ENCODE assay signal across 24 mouse cellular contexts in genomic region chr11:52566026-52566425, GRCm38 (mm10).
DNase-seq lines count a peak whose midpoint lies in the region; ATAC-seq lines count a peak whose summit lies in the region.
"Had no signal": no experiment of that assay in that cellular context is flagged by ENCODE, and none has a peak within 500 bp of the region (broad histone marks: within the 10 kb centered on the region; RNA-seq: fewer than 3 reads in every experiment).

No protein-coding gene starts in this region.

- ATAC-seq in hindbrain, embryonic 16.5 days, result no peak
- ATAC-seq: forebrain, embryonic 16.5 days had no signal

- H3K9me3 ChIP-seq in heart, embryonic 10.5 days, result no peaks in the 10 kb centered on the region
- no peaks in the 10 kb centered on the region for H3K9me3 ChIP-seq in hindbrain, embryonic 10.5 days
- H3K9me3 ChIP-seq in hindbrain, embryonic 16.5 days (ENCODE audit: control insufficient read depth, low read length), result no peaks in the 10 kb centered on the region
- H3K9me3 ChIP-seq: embryonic facial prominence, embryonic 15.5 days; hindbrain, embryonic 15.5 days; intestine, embryonic 15.5 days; liver, embryonic 13.5 days; midbrain, embryonic 12.5 days had no signal

- WGBS in heart, embryonic 10.5 days, result 62% methylated on average over 9 of the region's 9 CpGs
- WGBS in hindbrain, embryonic 10.5 days, result 77% methylated on average over 9 of the region's 9 CpGs
- 79% methylated on average over 9 of the region's 9 CpGs for WGBS in hindbrain, embryonic 16.5 days

- no peak for DNase-seq in heart, embryonic 10.5 days (ENCODE audit: low spot score)
- no peak for DNase-seq in heart, postnatal 36 days
- DNase-seq in hindbrain, embryonic 10.5 days (ENCODE audit: low spot score), result no peak
- peak; percentile 42 to 49 for DNase-seq in left cerebral cortex, adult 9 months (ENCODE audit: low spot score in 2 of 2)
- DNase-seq in left cerebral cortex, adult 18-20 months (ENCODE audit: low spot score in 2 of 2), result no peak
- DNase-seq in right cerebral cortex, adult 2 months (ENCODE audit: low spot score in 2 of 2), result peak; percentile 28 to 40
- DNase-seq in right cerebral cortex, postnatal 10 days (ENCODE audit: low spot score in 2 of 2), result no peak
- DNase-seq: adrenal gland, postnatal 10 days; cerebellum, adult 2 months; cerebellum, postnatal 36 days; gastrocnemius, postnatal 10 days; kidney, adult 9 months; kidney, postnatal 25 days; liver, embryonic 13.5 days; right cerebral cortex, postnatal 4 days; thymus, adult 2 months; thymus, postnatal 4 days had no signal

- peak overlapping the region; percentile 87 for H3K27ac ChIP-seq in heart, embryonic 10.5 days
- H3K27ac ChIP-seq in hindbrain, embryonic 10.5 days, result peak overlapping the region; percentile 31; the same call in 1 of the 2 replicates
- no peak overlapping the region for H3K27ac ChIP-seq in hindbrain, embryonic 16.5 days (ENCODE audit: low read depth, low read length)
- H3K27ac ChIP-seq: embryonic facial prominence, embryonic 15.5 days; hindbrain, embryonic 15.5 days; intestine, embryonic 15.5 days; layer of hippocampus, adult 2 months; liver, embryonic 13.5 days had no signal

- intact Hi-C loops in heart, postnatal 36 days (cut with DNase I), result no loop called here

- peaks cover 57% of the 10 kb centered on the region for H3K4me1 ChIP-seq in heart, embryonic 10.5 days
- H3K4me1 ChIP-seq in hindbrain, embryonic 10.5 days (replicated peaks), result peaks cover 54% of the 10 kb centered on the region
- H3K4me1 ChIP-seq in hindbrain, embryonic 16.5 days (ENCODE audit: control insufficient read depth, insufficient read depth, low read depth, low read length), result 0 out of 2 replicates have a peak, but pooled peaks cover 4% of the 10 kb centered on the region
- H3K4me1 ChIP-seq: liver, embryonic 13.5 days had no signal

- H3K4me2 ChIP-seq in hindbrain, embryonic 16.5 days (ENCODE audit: low read length), result no peak overlapping the region
- H3K4me2 ChIP-seq: embryonic facial prominence, embryonic 15.5 days; hindbrain, embryonic 15.5 days; intestine, embryonic 15.5 days; liver, embryonic 13.5 days; midbrain, embryonic 12.5 days had no signal

- no peak overlapping the region for H3K9ac ChIP-seq in hindbrain, embryonic 16.5 days (ENCODE audit: low read depth, low read length)
- H3K9ac ChIP-seq: embryonic facial prominence, embryonic 15.5 days; hindbrain, embryonic 15.5 days; intestine, embryonic 15.5 days; liver, embryonic 13.5 days; midbrain, embryonic 12.5 days had no signal

- no peaks in the 10 kb centered on the region for H3K36me3 ChIP-seq in heart, embryonic 10.5 days
- H3K36me3 ChIP-seq in hindbrain, embryonic 10.5 days, result no peaks in the 10 kb centered on the region
- no peaks in the 10 kb centered on the region for H3K36me3 ChIP-seq in hindbrain, embryonic 16.5 days (ENCODE audit: control insufficient read depth, insufficient read depth, low read length)
- H3K36me3 ChIP-seq: embryonic facial prominence, embryonic 15.5 days; hindbrain, embryonic 15.5 days; intestine, embryonic 15.5 days; liver, embryonic 13.5 days; midbrain, embryonic 12.5 days had no signal

- H3K4me3 ChIP-seq in heart, embryonic 10.5 days, result no peak overlapping the region
- no peak overlapping the region for H3K4me3 ChIP-seq in hindbrain, embryonic 10.5 days
- no peak overlapping the region for H3K4me3 ChIP-seq in hindbrain, embryonic 16.5 days (ENCODE audit: low read length)
- H3K4me3 ChIP-seq: embryonic facial prominence, embryonic 15.5 days; hindbrain, embryonic 15.5 days; intestine, embryonic 15.5 days; layer of hippocampus, adult 2 months; liver, embryonic 13.5 days; midbrain, embryonic 12.5 days had no signal

- no peaks in the 10 kb centered on the region for H3K27me3 ChIP-seq in heart, embryonic 10.5 days (ENCODE audit: insufficient read depth, poor library complexity, severe bottlenecking)
- H3K27me3 ChIP-seq in hindbrain, embryonic 10.5 days (ENCODE audit: insufficient read depth, poor library complexity, severe bottlenecking), result 0 out of 2 replicates have a peak, but pooled peaks cover 4% of the 10 kb centered on the region
- H3K27me3 ChIP-seq in hindbrain, embryonic 16.5 days (replicated peaks; ENCODE audit: control insufficient read depth, insufficient read depth, low read length), result no peaks in the 10 kb centered on the region
- H3K27me3 ChIP-seq: embryonic facial prominence, embryonic 15.5 days; hindbrain, embryonic 15.5 days; intestine, embryonic 15.5 days; liver, embryonic 13.5 days had no signal

Comparison
In these comparisons a context has a peak if more than half of its experiments do, and no peak if none do; other contexts are left out.
1. DNase-seq: peak in left cerebral cortex, adult 9 months (2 of 2) and right cerebral cortex, adult 2 months (2 of 2); none in heart, embryonic 10.5 days (single experiment), heart, postnatal 36 days (0 of 2), hindbrain, embryonic 10.5 days (single experiment), left cerebral cortex, adult 18-20 months (0 of 2) and right cerebral cortex, postnatal 10 days (0 of 2).